Mouse (Mus musculus) urinary bladder, postnatal 0 days (tissue): ENCODE data around the gene Gm10563. TPM values are rescaled to one million over a fixed set of nuclear protein-coding genes. Genes with fewer than 3 reads are reported as not detected.

ENCODE experiments used
- polyA plus RNA-seq: library from polyadenylated mRNA; unstranded; fragments of >200 nt; fragmentation: Nextera tagmentation; extraction: Ambion mirVana; gene quantifications from 2 replicates; pipeline ENCODE4 v1.2.1, GENCODE M21; 2015

Gene Gm10563
- polyA plus RNA-seq: not detected in 2 replicates

DNA sequence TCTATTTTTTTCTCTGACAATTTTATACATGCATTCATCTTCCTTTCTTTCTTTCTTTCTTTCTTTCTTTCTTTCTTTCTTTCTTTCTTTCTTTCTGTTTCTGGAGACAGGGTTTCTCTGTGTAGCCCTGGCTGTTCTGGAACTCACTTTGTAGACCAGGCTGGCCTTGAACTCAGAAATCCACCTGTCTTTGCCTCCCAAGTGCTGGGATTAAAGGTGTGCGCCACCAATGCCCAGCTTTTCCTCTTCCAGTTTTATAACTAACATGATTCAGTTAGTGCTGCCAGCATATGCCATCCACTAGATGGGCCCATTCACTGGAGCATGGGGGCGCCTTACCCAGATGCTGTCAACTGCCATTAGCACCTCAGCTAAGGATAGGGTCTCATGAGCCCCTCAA lies at the start of gene Gm10563:
Gm10563 (minus strand) TSS at position 101 of the 400 bp plus-strand sequence.

DNA sequence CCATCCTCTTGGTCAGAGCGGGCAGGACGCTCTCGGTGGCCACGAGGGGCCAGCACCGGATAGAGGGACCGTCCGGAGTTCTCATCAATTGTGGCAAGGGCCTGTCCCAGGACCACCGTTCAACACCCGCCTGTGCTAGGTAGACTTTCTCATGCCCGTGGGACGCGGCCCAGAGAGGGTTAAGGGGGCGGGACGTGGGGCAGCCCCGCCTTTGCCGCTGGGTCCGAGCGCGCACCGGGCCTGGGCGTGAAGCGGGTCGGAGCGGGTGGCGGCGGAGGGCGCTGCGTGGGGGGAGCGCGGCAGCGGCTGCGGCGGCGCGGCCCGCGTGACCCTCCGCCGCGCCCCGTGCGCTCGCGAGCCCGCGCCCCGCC lies 48.9 kb upstream of the Gm10563 start, which contains the start of gene Fndc10:
Fndc10 (plus strand) TSS at position 232 of the 371 bp plus-strand sequence.

DNA sequence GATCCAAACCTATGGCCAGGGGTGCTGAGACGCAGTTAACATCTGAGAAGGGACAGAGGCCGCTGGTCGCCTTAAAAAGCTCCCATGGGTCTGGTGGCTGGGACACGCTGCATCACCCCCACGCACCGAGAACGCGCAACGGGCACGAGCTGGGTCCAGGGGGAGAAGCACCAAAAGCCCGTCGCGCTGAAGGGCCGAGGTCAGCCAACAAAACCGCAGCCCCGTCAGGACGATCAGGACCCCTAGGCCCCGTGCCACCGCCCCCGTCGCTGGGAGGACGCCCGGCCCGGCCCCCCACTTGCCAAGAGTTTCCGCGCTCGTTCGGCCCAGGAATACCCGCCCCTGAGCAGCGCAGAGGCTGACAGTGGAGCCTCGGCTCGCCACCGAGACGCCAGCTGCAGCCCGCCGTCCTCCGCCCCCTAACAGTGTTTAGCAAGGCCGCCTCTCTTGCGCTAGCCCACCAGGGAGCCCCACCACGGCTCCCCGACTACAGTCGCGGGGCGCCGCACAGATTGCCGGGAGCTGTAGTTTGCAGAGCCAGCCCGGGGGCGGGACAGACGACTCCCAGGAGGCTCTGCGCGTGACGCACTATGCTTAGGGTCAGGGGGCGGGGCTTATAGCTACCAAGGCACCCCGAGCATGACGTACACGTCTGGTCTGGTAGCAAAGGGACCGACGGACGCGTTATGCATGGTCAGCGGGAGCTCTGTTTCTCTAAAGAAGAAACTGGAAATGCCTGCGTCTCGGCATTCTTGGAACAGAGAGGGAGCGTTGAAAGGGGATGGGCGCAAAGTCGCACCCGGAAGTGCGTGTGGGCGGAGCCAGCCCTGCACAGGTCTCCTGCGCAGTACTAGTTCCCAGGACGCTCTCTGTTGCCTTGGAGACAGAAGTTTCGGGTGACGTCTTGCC lies 23.7 kb upstream of the Gm10563 start, which contains the start of gene Mib2:
Mib2 (minus strand) TSS at position 510 of the 909 bp plus-strand sequence.

DNA sequence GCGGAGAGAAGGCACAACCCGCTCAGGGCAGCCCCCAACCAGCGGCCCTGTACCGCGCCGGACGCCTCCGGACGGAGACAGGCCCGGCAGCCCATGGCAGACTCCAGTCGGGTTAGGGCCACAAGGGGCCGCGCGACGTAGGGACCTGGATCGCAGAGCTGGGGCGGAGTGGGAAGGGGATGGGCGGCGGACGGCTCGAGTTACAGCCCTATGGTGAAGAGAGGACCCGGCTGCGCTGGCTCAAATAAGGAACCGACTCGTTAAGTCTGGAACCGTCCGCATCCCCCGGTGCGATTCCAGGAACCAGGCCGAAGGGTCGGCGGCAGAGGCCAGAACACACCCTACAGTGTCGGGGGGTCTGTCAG lies 7.9 kb upstream of the Gm10563 start, which contains the start of gene Mmp23:
Mmp23 (minus strand) TSS at position 299 of the 365 bp plus-strand sequence.

DNA sequence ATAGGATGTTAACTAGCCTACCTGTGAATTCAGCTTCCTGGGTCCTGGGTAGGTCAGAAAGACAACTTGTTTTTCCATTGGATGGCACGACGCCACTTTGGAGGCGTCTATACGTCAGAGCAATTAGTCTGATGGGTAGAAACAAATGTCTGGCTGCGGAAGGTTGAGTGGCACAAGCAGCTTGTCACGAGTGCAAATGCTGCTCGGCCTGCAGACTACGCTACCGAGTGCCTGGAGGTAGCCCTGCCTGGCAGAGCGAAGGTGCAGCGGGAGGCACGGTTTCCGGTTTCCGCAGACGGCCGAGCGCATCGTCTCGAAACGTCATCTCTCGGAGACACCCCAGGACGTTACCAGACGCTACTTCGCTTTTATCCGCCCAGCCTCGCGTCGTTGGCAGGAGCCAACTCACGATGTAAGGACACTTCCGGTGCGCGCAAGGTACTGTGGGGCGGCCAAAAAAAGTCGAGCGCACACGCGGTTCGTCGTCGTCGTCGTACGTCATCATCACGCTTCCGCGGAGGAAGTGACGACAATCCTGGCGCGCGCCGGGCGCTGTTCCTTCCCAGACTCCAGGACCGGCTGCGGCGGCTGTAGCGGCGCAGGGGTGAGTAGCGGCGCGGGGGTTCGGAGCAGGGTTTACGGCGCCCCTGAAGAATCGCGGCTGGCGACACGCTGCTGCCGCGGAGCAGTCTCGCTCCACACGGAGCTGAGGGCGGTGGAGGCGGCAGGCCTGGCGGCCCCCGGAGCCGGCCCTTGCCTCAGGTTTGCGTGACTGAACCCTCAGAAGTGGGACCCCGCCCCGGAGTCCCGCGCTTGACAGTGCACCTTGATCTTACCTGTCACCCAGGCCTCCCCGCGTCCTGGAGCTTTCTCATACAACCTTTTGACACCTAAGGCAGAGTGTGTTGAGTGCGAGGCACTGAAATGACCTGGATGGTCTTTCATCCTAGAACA lies 20.6 kb downstream of the Gm10563 start, which contains the start of gene Cdk11b:
Cdk11b (plus strand) TSS at position 517 of the 954 bp plus-strand sequence.

DNA sequence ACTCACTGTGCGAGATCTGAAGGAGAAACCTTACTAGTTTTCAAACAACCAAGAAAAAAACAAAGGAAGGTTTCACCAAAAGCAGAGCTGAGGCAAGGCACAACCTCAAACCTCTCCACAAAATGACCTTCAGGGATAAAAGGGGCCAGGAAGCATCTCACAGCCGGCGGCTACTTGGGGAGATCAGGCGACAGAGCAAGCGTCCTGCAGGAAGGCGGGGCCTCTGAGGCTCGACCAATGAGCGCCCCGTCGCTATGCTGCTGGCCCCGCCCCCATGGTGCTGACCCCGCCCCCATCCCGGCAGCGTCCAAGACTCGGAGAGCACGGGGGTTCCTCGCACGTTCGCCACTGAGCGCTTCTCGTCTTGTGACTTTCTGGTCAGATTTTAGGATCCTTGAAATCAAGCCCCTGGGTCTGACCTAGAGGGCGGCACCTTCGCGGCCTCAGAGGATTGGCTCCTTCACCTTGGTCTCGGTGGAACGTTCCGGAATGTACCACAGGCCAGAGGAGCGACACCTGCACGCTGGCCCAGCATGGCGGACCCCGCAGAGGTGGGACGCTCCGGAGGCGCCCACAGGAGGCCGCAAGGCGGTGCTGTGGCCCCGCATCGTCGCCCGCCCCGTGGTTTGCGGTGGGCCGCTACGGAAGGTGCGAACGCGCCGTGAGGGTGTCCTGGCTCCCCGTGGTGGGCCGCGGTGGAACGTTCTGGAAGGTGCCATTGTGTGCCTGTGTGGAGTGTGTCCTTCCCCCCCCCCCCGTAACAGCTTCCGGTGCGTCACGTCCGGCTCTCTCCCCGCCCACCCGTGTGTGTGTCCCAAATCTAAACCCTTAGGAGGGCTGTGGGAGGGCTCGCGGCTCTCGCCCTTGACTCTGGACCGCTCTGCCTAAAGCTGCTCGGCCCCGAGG lies 43.9 kb downstream of the Gm10563 start, which contains the start of gene Slc35e2:
Slc35e2 (plus strand) TSS at position 326 of the 906 bp plus-strand sequence.

Other genes with a start within 250 kb of the Gm10563 start
- gene Gabrd, start 247.3 kb downstream of the Gm10563 start, polyA plus RNA-seq: 0.06 and 0.13 TPM in 2 replicates
- gene Cfap74, start 236.2 kb downstream of the Gm10563 start, polyA plus RNA-seq: 1.0 and 1.2 TPM in 2 replicates
- gene Tmem52, start 176.3 kb downstream of the Gm10563 start, polyA plus RNA-seq: not detected in 2 replicates
- gene Gnb1, start 154.0 kb downstream of the Gm10563 start, polyA plus RNA-seq: 288 and 312 TPM in 2 replicates
- gene Nadk, start 83.0 kb downstream of the Gm10563 start, polyA plus RNA-seq: 66.8 and 68.5 TPM in 2 replicates
- 3.1 and 3.8 TPM in 2 replicates for gene Slc35e2, start 44.0 kb downstream of the Gm10563 start, polyA plus RNA-seq
- gene Cdk11b, start 20.6 kb downstream of the Gm10563 start, polyA plus RNA-seq: 45.0 and 53.4 TPM in 2 replicates
- gene Mmp23, start 8.0 kb upstream of the Gm10563 start, polyA plus RNA-seq: 143 and 158 TPM in 2 replicates
- 10.8 and 11.4 TPM in 2 replicates for gene Mib2, start 23.8 kb upstream of the Gm10563 start, polyA plus RNA-seq
- gene Fndc10, start 48.9 kb upstream of the Gm10563 start, polyA plus RNA-seq: 10.4 and 10.8 TPM in 2 replicates
- 133 and 144 TPM in 2 replicates for gene Ssu72, start 59.4 kb upstream of the Gm10563 start, polyA plus RNA-seq
- gene Tmem240, start 89.4 kb upstream of the Gm10563 start, polyA plus RNA-seq: 0.35 and 0.58 TPM in 2 replicates
- gene Atad3a, start 115.7 kb upstream of the Gm10563 start, polyA plus RNA-seq: 43.9 and 46.1 TPM in 2 replicates
- gene Vwa1, start 129.3 kb upstream of the Gm10563 start, polyA plus RNA-seq: 47.5 and 51.7 TPM in 2 replicates
- 0.40 and 0.45 TPM in 2 replicates for gene Tmem88b, start 140.5 kb upstream of the Gm10563 start, polyA plus RNA-seq
- gene Ankrd65, start 145.0 kb upstream of the Gm10563 start, polyA plus RNA-seq: 0.16 and 0.24 TPM in 2 replicates
- gene Mrpl20, start 157.5 kb upstream of the Gm10563 start, polyA plus RNA-seq: 437 and 466 TPM in 2 replicates
- gene Ccnl2, start 167.1 kb upstream of the Gm10563 start, polyA plus RNA-seq: 104 and 106 TPM in 2 replicates
- 119 and 125 TPM in 2 replicates for gene Aurkaip1, start 185.9 kb upstream of the Gm10563 start, polyA plus RNA-seq
- 126 and 133 TPM in 2 replicates for gene Mxra8, start 194.3 kb upstream of the Gm10563 start, polyA plus RNA-seq
- 5.5 and 8.2 TPM in 2 replicates for gene Dvl1, start 202.0 kb upstream of the Gm10563 start, polyA plus RNA-seq
- gene Tas1r3, start 218.0 kb upstream of the Gm10563 start, polyA plus RNA-seq: 0.12 and 0.15 TPM in 2 replicates
- gene Cptp, start 224.0 kb upstream of the Gm10563 start, polyA plus RNA-seq: 11.3 and 12.5 TPM in 2 replicates
- 27.6 and 27.8 TPM in 2 replicates for gene Ints11, start 224.1 kb upstream of the Gm10563 start, polyA plus RNA-seq
- gene Pusl1, start 246.4 kb upstream of the Gm10563 start, polyA plus RNA-seq: 37.0 and 40.7 TPM in 2 replicates
- gene Acap3, start 246.4 kb upstream of the Gm10563 start, polyA plus RNA-seq: 9.9 and 10.4 TPM in 2 replicates